Mouse (Mus musculus) ES-Bruce4 (cell line): ENCODE results near the gene Zfp759. TPM values are rescaled to one million over a fixed set of nuclear protein-coding genes. Genes with fewer than 3 reads are reported as not detected.
"Not testable (repeated sequence)": the region's sequence is repeated elsewhere in the genome, so short reads cannot be mapped to it uniquely, and the experiment has no call there.

Experiments used
- H3K27ac ChIP-seq: 2 replicates; pipeline ENCODE4 v1.5.1; 2012; ENCODE audit warnings: low read length, inconsistent platforms; ENCODE audit not compliant: insufficient read depth
- H3K27me3 ChIP-seq: 2 replicates; pipeline ENCODE4 v1.6.1; 2012; ENCODE audit warnings: mild to moderate bottlenecking, low read length, inconsistent platforms; ENCODE audit not compliant: control insufficient read depth, poor library complexity, insufficient read depth, severe bottlenecking
- H3K36me3 ChIP-seq: 2 replicates; pipeline ENCODE4 v1.6.1; 2012; ENCODE audit warnings: inconsistent platforms, mild to moderate bottlenecking, low read length, moderate library complexity; ENCODE audit not compliant: control insufficient read depth, poor library complexity, insufficient read depth, severe bottlenecking
- H3K4me1 ChIP-seq: one replicate; pipeline ENCODE4 v1.8.1; 2011; ENCODE audit warnings: low read length; ENCODE audit not compliant: control insufficient read depth, insufficient read depth
- H3K4me3 ChIP-seq: 2 replicates; pipeline ENCODE4 v1.5.1; 2011; ENCODE audit warnings: low read depth, mild to moderate bottlenecking, low read length
- H3K9ac ChIP-seq: 2 replicates; pipeline ENCODE4 v1.6.1; 2012; ENCODE audit warnings: low read depth, mild to moderate bottlenecking, inconsistent platforms; ENCODE audit not compliant: poor library complexity, severe bottlenecking
- H3K9me3 ChIP-seq: replicated peaks from 2 replicates; pipeline ENCODE4 v1.6.1; 2012; ENCODE audit warnings: mild to moderate bottlenecking, low read length, inconsistent platforms; ENCODE audit not compliant: control insufficient read depth, poor library complexity, insufficient read depth, severe bottlenecking
- CTCF ChIP-seq: IDR thresholded peaks from one replicate; pipeline ENCODE4 v1.8.1; 2011; ENCODE audit warnings: low read depth, low read length
- EP300 ChIP-seq: IDR thresholded peaks from 2 replicates; pipeline ENCODE4 v1.6.1; 2011; ENCODE audit warnings: low read depth, low read length; ENCODE audit not compliant: insufficient read depth
- POLR2A ChIP-seq: IDR thresholded peaks from one replicate; pipeline ENCODE4 v1.8.1; 2011; ENCODE audit warnings: low read length; ENCODE audit not compliant: insufficient read depth
- polyA plus RNA-seq: library from polyadenylated mRNA; stranded (reverse); fragments of >200 nt; gene quantifications from 2 replicates; pipeline ENCODE4 v1.2.4, GENCODE M21; 2011; ENCODE audit warnings: low read depth; ENCODE audit not compliant: missing spikeins, insufficient read depth, insufficient read length

Zfp759 gene
- polyA plus RNA-seq, 1 experiment = 4.4 TPM

GRCm38 (mm10) chr13:67124460-67124859 is 3.0 kb downstream of the Zfp759 start:
- no peaks in the 10 kb centered on the region for H3K27me3 ChIP-seq
- no peaks in the 10 kb centered on the region for H3K9me3 ChIP-seq
- no peaks in the 10 kb centered on the region for H3K36me3 ChIP-seq
- H3K4me3 ChIP-seq = no peak overlapping the region
- no peak overlapping the region for H3K9ac ChIP-seq
- no peaks in the 10 kb centered on the region for H3K4me1 ChIP-seq
- H3K27ac ChIP-seq = no peak overlapping the region
- TF ChIP-seq POLR2A (no peak), EP300 (no peak), CTCF (no peak)

GRCm38 (mm10) chr13:67127507-67127906 is 6.0 kb downstream of the Zfp759 start:
- H3K9ac ChIP-seq, H3K27me3 ChIP-seq, H3K27ac ChIP-seq, H3K4me1 ChIP-seq, H3K9me3 ChIP-seq, H3K4me3 ChIP-seq, H3K36me3 ChIP-seq: not testable (repeated sequence)

- TF ChIP-seq POLR2A = peak; percentile 79
- TF ChIP-seq EP300 = no peak
- no peak for TF ChIP-seq CTCF
- no peaks in the 10 kb centered on the region for H3K9me3 ChIP-seq
- peak overlapping the region; percentile 98 for H3K4me3 ChIP-seq
- no peak overlapping the region for H3K27ac ChIP-seq
- H3K27me3 ChIP-seq = no peaks in the 10 kb centered on the region
- no peaks in the 10 kb centered on the region for H3K4me1 ChIP-seq
- 0 out of 2 replicates have a peak overlapping the region, but pooled peaks have one; percentile 12 for H3K9ac ChIP-seq
- H3K36me3 ChIP-seq = no peaks in the 10 kb centered on the region
These were observed 6.7 kb downstream of the Zfp759 start for GRCm38 (mm10) chr13:67128038-67128721.

- not testable (repeated sequence) for H3K4me3 ChIP-seq, H3K9ac ChIP-seq, H3K36me3 ChIP-seq, H3K9me3 ChIP-seq, H3K4me1 ChIP-seq, H3K27ac ChIP-seq, H3K27me3 ChIP-seq
These were observed 44.7 kb downstream of the Zfp759 start for GRCm38 (mm10) chr13:67166122-67166521.

GRCm38 (mm10) chr13:67172991-67173722 is 51.7 kb downstream of the Zfp759 start, which contains the start of gene Rsl1:
Gene Rsl1, plus strand, starts transcription at chr13:67173182.
- H3K9ac ChIP-seq = peak within 1 kb of the TSS; percentile 33
- not testable (repeated sequence) for H3K4me1 ChIP-seq, H3K27ac ChIP-seq, H3K36me3 ChIP-seq, H3K27me3 ChIP-seq, H3K9me3 ChIP-seq
- peak within 1 kb of the TSS; percentile 80 for H3K4me3 ChIP-seq

GRCm38 (mm10) chr13:67173723-67174055 is 52.2 kb downstream of the Zfp759 start:
- TF ChIP-seq EP300 (no peak), POLR2A (no peak), CTCF (no peak)
- H3K27ac ChIP-seq = no peak overlapping the region

More at GRCm38 (mm10) chr13:67173723-67174055, 52.2 kb downstream of the Zfp759 start:
- Histone ChIP-seq H3K9ac (peak overlapping the region; percentile 33), H3K27me3 (no peaks in the 10 kb centered on the region), H3K4me3 (peak overlapping the region; percentile 80; the same call in 1 of the 2 replicates), H3K36me3 (no peaks in the 10 kb centered on the region; the same call in 1 of the 2 replicates), H3K4me1 (no peaks in the 10 kb centered on the region), H3K9me3 (no peaks in the 10 kb centered on the region)

Other genes starting within 250 kb of the Zfp759 start
- 0.56 and 0.75 TPM in 2 replicates for gene Gm10767, start 216.7 kb upstream of the Zfp759 start, polyA plus RNA-seq
- gene Zfp712, start 60.5 kb upstream of the Zfp759 start, polyA plus RNA-seq = 3.9 and 4.9 TPM in 2 replicates
- gene Zfp708, start 23.7 kb upstream of the Zfp759 start, polyA plus RNA-seq = 2.2 and 2.9 TPM in 2 replicates
- 5.3 and 5.8 TPM in 2 replicates for gene Gm28557, start 13.1 kb upstream of the Zfp759 start, polyA plus RNA-seq
- 0.31 and 0.76 TPM in 2 replicates for gene Rslcan18, start 5.4 kb upstream of the Zfp759 start, polyA plus RNA-seq
- gene Rsl1, start 51.5 kb downstream of the Zfp759 start, polyA plus RNA-seq = 7.3 and 8.5 TPM in 2 replicates
- gene Zfp455, start 72.8 kb downstream of the Zfp759 start, polyA plus RNA-seq = 1.9 and 2.1 TPM in 2 replicates
- 3.2 and 4.2 TPM in 2 replicates for gene Zfp458, start 156.8 kb downstream of the Zfp759 start, polyA plus RNA-seq
- 0.72 TPM in 1 of 2 replicates, not detected in the other for gene Zfp457, start 184.8 kb downstream of the Zfp759 start, polyA plus RNA-seq
- gene Zfp595, start 210.9 kb downstream of the Zfp759 start, polyA plus RNA-seq = 6.6 and 7.5 TPM in 2 replicates
- 2.5 and 4.6 TPM in 2 replicates for gene Gm28044, start 238.9 kb downstream of the Zfp759 start, polyA plus RNA-seq
- 3.8 and 4.5 TPM in 2 replicates for gene Zfp953, start 238.9 kb downstream of the Zfp759 start, polyA plus RNA-seq